Mouse (Mus musculus) CH12.LX (cell line): Measurements from ENCODE around the gene Crocc.

Source experiments
- CHD1 ChIP-seq: IDR thresholded peaks from 2 replicates; pipeline ENCODE4 v1.6.1; 2012; ENCODE audit warnings: low read depth, low read length, improper control_type of control experiment, inconsistent platforms
- CTCF ChIP-seq, 2 experiments: IDR thresholded peaks in 1 of 2; conservative IDR thresholded peaks in 1 of 2; 2 replicates each; pipeline ENCODE4 v1.5.1; 2011 to 2012; ENCODE audit warnings: low read depth in 2 of 2, low read length in 2 of 2, improper control_type of control experiment in 1 of 2, inconsistent platforms in 1 of 2, mild to moderate bottlenecking in 1 of 2, moderate library complexity in 1 of 2
- KAT2A ChIP-seq: IDR thresholded peaks from 2 replicates; pipeline ENCODE4 v1.6.1; 2012; ENCODE audit warnings: low read length, improper control_type of control experiment, inconsistent platforms; ENCODE audit not compliant: insufficient replicate concordance
- MAFK ChIP-seq: IDR thresholded peaks from 2 replicates; pipeline ENCODE4 v1.6.1; 2011; ENCODE audit warnings: low read length, improper control_type of control experiment; ENCODE audit not compliant: insufficient replicate concordance
- MEF2A ChIP-seq: IDR thresholded peaks from 2 replicates; pipeline ENCODE4 v1.6.1; 2014; ENCODE audit warnings: low read depth, mild to moderate bottlenecking, inconsistent platforms, low read length, improper control_type of control experiment, borderline replicate concordance
- POLR2A ChIP-seq: IDR thresholded peaks from 2 replicates; pipeline ENCODE4 v1.6.1; 2011; ENCODE audit warnings: low read depth, mild to moderate bottlenecking, improper control_type of control experiment, low read length
- POLR2AphosphoS2 ChIP-seq: IDR thresholded peaks from 2 replicates; pipeline ENCODE4 v1.6.1; 2011; ENCODE audit warnings: low read depth, low read length, improper control_type of control experiment
- RCOR1 ChIP-seq: conservative IDR thresholded peaks from 2 replicates; pipeline ENCODE4 v1.6.1; 2012; ENCODE audit warnings: low read depth, mild to moderate bottlenecking, inconsistent platforms, low read length, improper control_type of control experiment
- SIN3A ChIP-seq: IDR thresholded peaks from 2 replicates; pipeline ENCODE4 v1.6.1; 2012; ENCODE audit warnings: low read length, improper control_type of control experiment, inconsistent platforms
- ZKSCAN1 ChIP-seq: IDR thresholded peaks from 2 replicates; pipeline ENCODE4 v1.6.1; 2012; ENCODE audit warnings: low read depth, inconsistent platforms, low read length, improper control_type of control experiment, borderline replicate concordance
- ZNF384 ChIP-seq: IDR thresholded peaks from 2 replicates; pipeline ENCODE4 v1.6.1; 2012; ENCODE audit warnings: low read depth, low read length, improper control_type of control experiment, inconsistent platforms

DNA sequence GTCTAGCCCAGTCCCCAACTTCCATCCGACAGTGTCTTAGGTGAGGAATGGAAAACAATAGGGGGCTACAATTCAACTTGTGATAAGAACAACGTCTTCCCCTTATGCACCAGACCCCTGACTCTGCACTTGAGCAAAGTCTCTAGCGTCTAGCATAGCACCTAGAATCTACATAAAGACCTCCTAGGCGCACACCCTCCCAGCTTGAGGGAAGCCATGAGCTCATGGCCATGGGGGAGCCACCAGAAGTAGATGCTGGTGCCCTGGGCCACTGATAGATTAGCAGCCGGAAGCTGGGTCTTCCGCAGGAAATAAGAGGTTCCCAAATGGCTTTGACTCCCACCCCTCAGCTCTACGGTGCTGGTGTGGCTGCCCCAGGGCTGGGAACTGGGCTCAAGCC lies 72.9 kb downstream of the Crocc start:
- TF ChIP-seq ZKSCAN1 (no peak), POLR2A (no peak), KAT2A (no peak), MAFK (no peak), RCOR1 (no peak), POLR2AphosphoS2 (no peak), CTCF (conservative IDR thresholded peaks at IDR 0.05 in 1 of 2, IDR thresholded peaks at IDR 0.05 in 1 of 2; ENCODE audit: low read depth in 2 of 2, low read length in 2 of 2) (no peak), ZNF384 (no peak), SIN3A (no peak), CHD1 (no peak), MEF2A (no peak)
